Mouse (Mus musculus): ENCODE measurements around the gene Slc17a8. TPM values are rescaled to one million over a fixed set of nuclear protein-coding genes. Genes with fewer than 3 reads are reported as not detected.
"Not testable (repeated sequence)": the region's sequence is repeated elsewhere in the genome, so short reads cannot be mapped to it uniquely, and the experiment has no call there.

Slc17a8 gene
- total RNA-seq (2021) = under 1 TPM in 1 of 2 experiments, not detected in 1; 0.07 TPM
- long read RNA-seq, experiment 1 = 0 reads
- long read RNA-seq, experiment 2 = 0 reads

- no peak for DNase-seq
Observed at GRCm38 (mm10) chr10:89621129-89621528, at the start of gene Slc17a8. Slc17a8 (minus strand) TSS chr10:89621253.

GRCm38 (mm10) chr10:89670371-89670770, 49.3 kb upstream of the Slc17a8 start:
- not testable (repeated sequence) for DNase-seq

GRCm38 (mm10) chr10:89667571-89667970, 46.5 kb upstream of the Slc17a8 start:
- DNase-seq = no peak

- no peak for DNase-seq
Observed at GRCm38 (mm10) chr10:89665679-89666078, 44.6 kb upstream of the Slc17a8 start.

- DNase-seq = no peak
Observed at GRCm38 (mm10) chr10:89664977-89665645, 44.1 kb upstream of the Slc17a8 start.

- peak in 1 of 2 experiments; percentile 28 for DNase-seq
Observed at GRCm38 (mm10) chr10:89656366-89656765, 35.3 kb upstream of the Slc17a8 start.

- no peak for DNase-seq
Observed at GRCm38 (mm10) chr10:89652912-89653311, 31.9 kb upstream of the Slc17a8 start.

GRCm38 (mm10) chr10:89651691-89652090, 30.6 kb upstream of the Slc17a8 start:
- DNase-seq = peak in 1 of 2 experiments; percentile 37

- no peak for DNase-seq
Observed at GRCm38 (mm10) chr10:89646918-89647317, 25.9 kb upstream of the Slc17a8 start.

GRCm38 (mm10) chr10:89637001-89637400, 15.9 kb upstream of the Slc17a8 start:
- no peak for DNase-seq

- peak; percentile 36 to 59 for DNase-seq
Observed at GRCm38 (mm10) chr10:89635018-89635417, 14.0 kb upstream of the Slc17a8 start.

GRCm38 (mm10) chr10:89633736-89634426, 12.8 kb upstream of the Slc17a8 start:
- DNase-seq = no peak

- peak; percentile 37 to 61 for DNase-seq
Observed at GRCm38 (mm10) chr10:89633121-89633520, 12.1 kb upstream of the Slc17a8 start.

GRCm38 (mm10) chr10:89631831-89632230, 10.8 kb upstream of the Slc17a8 start:
- DNase-seq = no peak

- DNase-seq = no peak
Observed at GRCm38 (mm10) chr10:89630564-89630963, 9.5 kb upstream of the Slc17a8 start.

- peak in 1 of 2 experiments; percentile 52 for DNase-seq
Observed at GRCm38 (mm10) chr10:89630052-89630451, 9.0 kb upstream of the Slc17a8 start.

- DNase-seq = no peak
Observed at GRCm38 (mm10) chr10:89626714-89627113, 5.7 kb upstream of the Slc17a8 start.

- no peak for DNase-seq
Observed at GRCm38 (mm10) chr10:89624196-89624595, 3.1 kb upstream of the Slc17a8 start.

- DNase-seq = peak; percentile 22 to 38
Observed at GRCm38 (mm10) chr10:89599311-89599710, 21.7 kb downstream of the Slc17a8 start.

GRCm38 (mm10) chr10:89597275-89597674, 23.8 kb downstream of the Slc17a8 start:
- DNase-seq = no peak

- DNase-seq = no peak
Observed at GRCm38 (mm10) chr10:89595935-89596334, 25.1 kb downstream of the Slc17a8 start.

GRCm38 (mm10) chr10:89595514-89595913, 25.5 kb downstream of the Slc17a8 start:
- no peak for DNase-seq

GRCm38 (mm10) chr10:89594309-89594708, 26.7 kb downstream of the Slc17a8 start:
- no peak for DNase-seq

- no peak for DNase-seq
Observed at GRCm38 (mm10) chr10:89592797-89593196, 28.3 kb downstream of the Slc17a8 start.

All from adrenal gland, postnatal 36 days (tissue).